Mouse (Mus musculus) cerebellum, adult 18-20 months (tissue): Measurements from ENCODE around the gene Cd7.
A peak's percentile ranks its signal among the peaks of the same experiment; 100 is the strongest.
"Not testable (repeated sequence)": the region's sequence is repeated elsewhere in the genome, so short reads cannot be mapped to it uniquely, and the experiment has no call there.

Experiments
- DNase-seq, 2 experiments: peaks; one replicate each; pipeline ENCODE4 v3.0.0; 2021

The Cd7 gene

GRCm38 (mm10) chr11:121039302-121039701 lies at the start of gene Cd7:
Gene Cd7, minus strand, starts transcription at chr11:121039418.
- no peak for DNase-seq

GRCm38 (mm10) chr11:121088997-121089396 lies 49.8 kb upstream of the Cd7 start:
- DNase-seq, result no peak

- DNase-seq, result no peak
Observed at GRCm38 (mm10) chr11:121086296-121086695, 47.1 kb upstream of the Cd7 start.

GRCm38 (mm10) chr11:121085181-121085580 lies 46.0 kb upstream of the Cd7 start:
- no peak for DNase-seq

- no peak for DNase-seq
Observed at GRCm38 (mm10) chr11:121082857-121083500, 43.8 kb upstream of the Cd7 start.

GRCm38 (mm10) chr11:121082250-121082649 lies 43.0 kb upstream of the Cd7 start:
- DNase-seq, result no peak

GRCm38 (mm10) chr11:121081120-121081519 lies 41.9 kb upstream of the Cd7 start, which contains the start of gene Sectm1a:
Gene Sectm1a, minus strand, starts transcription at chr11:121081220.
- DNase-seq, result no peak

- DNase-seq, result no peak
Observed at GRCm38 (mm10) chr11:121080330-121080729, 41.1 kb upstream of the Cd7 start.

GRCm38 (mm10) chr11:121075655-121076054 lies 36.4 kb upstream of the Cd7 start:
- no peak for DNase-seq

- not testable (repeated sequence) for DNase-seq
Observed at GRCm38 (mm10) chr11:121069662-121070061, 30.4 kb upstream of the Cd7 start.

- DNase-seq, result no peak
Observed at GRCm38 (mm10) chr11:121067895-121068294, 28.7 kb upstream of the Cd7 start.

- DNase-seq, result no peak
Observed at GRCm38 (mm10) chr11:121064197-121064596, 25.0 kb upstream of the Cd7 start.

- no peak for DNase-seq
Observed at GRCm38 (mm10) chr11:121063379-121063778, 24.2 kb upstream of the Cd7 start, which contains the start of gene Sectm1b. Gene Sectm1b, minus strand, starts transcription at chr11:121063569.

GRCm38 (mm10) chr11:121061615-121062014 lies 22.4 kb upstream of the Cd7 start:
- no peak for DNase-seq

GRCm38 (mm10) chr11:121060401-121061067 lies 21.3 kb upstream of the Cd7 start:
- DNase-seq, result not testable (repeated sequence)

GRCm38 (mm10) chr11:121059471-121059870 lies 20.3 kb upstream of the Cd7 start:
- no peak for DNase-seq

- DNase-seq, result no peak
Observed at GRCm38 (mm10) chr11:121058956-121059355, 19.7 kb upstream of the Cd7 start.

GRCm38 (mm10) chr11:121058122-121058521 lies 18.9 kb upstream of the Cd7 start:
- DNase-seq, result no peak

- no peak for DNase-seq
Observed at GRCm38 (mm10) chr11:121056536-121057236, 17.5 kb upstream of the Cd7 start.

GRCm38 (mm10) chr11:121053536-121053935 lies 14.3 kb upstream of the Cd7 start:
- DNase-seq, result peak; percentile 81 to 82

GRCm38 (mm10) chr11:121052387-121052786 lies 13.2 kb upstream of the Cd7 start:
- DNase-seq, result no peak

- no peak for DNase-seq
Observed at GRCm38 (mm10) chr11:121051793-121052192, 12.6 kb upstream of the Cd7 start.

- no peak for DNase-seq
Observed at GRCm38 (mm10) chr11:121049840-121050239, 10.6 kb upstream of the Cd7 start.
